Mouse (Mus musculus) ES-E14 (cell line): ENCODE results near the gene Olfr522.

ENCODE experiments used
- ZC3H11A ChIP-seq: IDR thresholded peaks from 2 replicates; pipeline ENCODE4 v1.6.1; 2012; ENCODE audit warnings: low read depth, mild to moderate bottlenecking, inconsistent platforms, low read length, borderline replicate concordance
- ZNF384 ChIP-seq: IDR thresholded peaks from 2 replicates; pipeline ENCODE4 v1.6.1; 2012; ENCODE audit warnings: low read depth, low read length, inconsistent platforms

GRCm38 (mm10) chr7:140169386-140169785 lies 4.8 kb upstream of the Olfr522 start:
- TF ChIP-seq ZNF384 (no peak), ZC3H11A (no peak)
